Mouse (Mus musculus): ENCODE measurements at regions not wholly inside any gene's neighbourhood (a gene's known extent, or its start where the extent isn't known, plus 50 kb on each side); places are given as distances from the start of the nearest gene placed in this dataset.
A peak's percentile ranks its signal among the peaks of the same experiment; 100 is the strongest.

DNA sequence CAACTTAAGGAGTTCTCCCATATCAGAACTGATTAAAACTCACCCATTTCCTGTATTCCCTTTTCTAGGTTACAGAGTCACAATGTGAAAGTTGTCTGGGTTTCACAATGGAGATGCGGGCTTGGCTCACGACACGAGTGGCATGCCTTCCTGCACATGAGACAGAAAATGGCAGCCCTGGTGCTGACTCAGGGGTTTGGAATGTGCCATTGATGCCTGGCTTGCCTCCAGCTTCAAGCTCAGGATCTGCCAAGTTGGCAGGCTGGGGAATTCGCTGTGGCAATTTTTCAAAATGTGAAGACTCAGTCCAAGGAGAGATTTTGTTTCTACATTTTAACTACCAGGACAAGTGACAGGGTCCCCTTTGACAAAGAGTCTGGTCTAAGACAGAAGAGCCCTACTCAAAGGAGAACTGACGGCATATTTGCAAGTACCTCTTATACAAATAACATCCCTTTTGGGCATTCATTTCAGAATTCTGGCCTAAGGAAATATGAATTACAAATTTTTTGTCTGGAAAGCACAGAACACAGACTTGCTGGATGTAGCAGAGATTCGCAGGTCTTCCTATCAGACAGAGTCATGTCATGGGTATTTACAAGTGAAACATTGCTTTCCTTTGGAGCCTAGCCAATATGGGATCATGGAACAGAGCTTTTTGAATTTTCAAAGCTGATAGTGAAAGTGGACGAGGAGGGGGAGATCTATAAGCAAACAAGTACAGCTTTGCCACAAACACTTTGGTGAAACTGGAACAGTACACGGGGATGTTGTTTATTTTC is 847.4 kb downstream of the Tmem182 start:
- Histone ChIP-seq H3K27me3 (ENCODE audit: control insufficient read depth, insufficient read depth, low read length) (no peaks in the 10 kb centered on the region), H3K4me3 (ENCODE audit: low read depth, low read length) (no peak overlapping the region), H3K9me3 (replicated peaks; ENCODE audit: control insufficient read depth, low read length) (no peaks in the 10 kb centered on the region), H3K4me1 (ENCODE audit: control insufficient read depth, insufficient read depth) (peaks cover 16% of the 10 kb centered on the region), H3K36me3 (replicated peaks; ENCODE audit: control insufficient read depth, insufficient read depth, low read length) (no peaks in the 10 kb centered on the region), H3K27ac (ENCODE audit: low read depth) (peak overlapping the region; percentile 69), H3K4me2 (ENCODE audit: low read depth, low read length) (peak overlapping the region; percentile 20; the same call in 1 of the 2 replicates), H3K9ac (replicated peaks; ENCODE audit: low read depth, low read length) (no peak overlapping the region)
- TF ChIP-seq CTCF (IDR thresholded peaks at IDR 0.05; ENCODE audit: low read depth) (no peak), EP300 (IDR thresholded peaks at IDR 0.05; ENCODE audit: low read depth) (no peak)
- peak; percentile 89 for ATAC-seq (ENCODE audit: insufficient read depth, low read depth)
- DNase-seq (ENCODE audit: low spot score) = peak; percentile 74
- WGBS = 14% methylated on average over 8 of the region's 8 CpGs

DNA sequence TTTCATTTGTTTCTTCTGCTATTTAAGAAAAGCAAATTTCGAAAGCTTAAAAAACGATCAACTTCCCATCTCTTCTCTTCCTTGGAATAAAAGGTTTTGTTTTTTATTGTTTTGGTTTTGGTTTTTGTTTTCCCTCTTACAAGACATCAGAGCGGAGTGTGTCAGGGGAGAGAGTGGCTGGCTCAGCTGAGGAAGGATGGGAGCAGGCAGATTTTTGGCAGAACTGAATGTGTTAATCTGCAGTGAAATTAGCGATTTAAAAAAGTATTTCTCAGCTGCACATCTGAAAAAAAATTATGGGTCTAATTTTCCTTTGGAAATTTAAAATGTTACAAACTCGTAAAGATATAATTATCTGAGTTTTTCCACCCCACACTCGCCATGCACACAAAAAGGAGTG is 868.7 kb downstream of the Tmem182 start:
- no peaks in the 10 kb centered on the region for H3K9me3 ChIP-seq (replicated peaks; ENCODE audit: control insufficient read depth, low read length)

DNA sequence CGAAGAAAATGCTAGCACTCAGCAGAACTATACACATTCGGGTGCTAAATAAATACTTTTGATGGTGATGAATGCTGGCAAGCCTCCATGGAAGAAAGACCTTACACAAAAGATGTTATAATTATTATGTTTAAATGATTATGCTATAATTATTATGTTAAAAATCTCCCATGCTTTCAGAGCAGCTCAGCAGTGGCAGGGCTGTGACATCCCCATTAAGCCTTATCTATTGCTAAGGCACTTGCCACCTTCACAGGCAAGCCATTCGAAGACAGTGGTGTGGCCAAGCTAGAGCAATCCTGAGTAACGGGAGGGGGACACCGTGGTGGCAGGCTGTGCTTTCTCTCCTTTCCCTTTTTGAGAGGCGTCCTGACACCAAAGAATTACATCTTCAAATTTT is 869.9 kb downstream of the Tmem182 start:
- no peak for ATAC-seq (ENCODE audit: insufficient read depth, low read depth)

More for the DNA sequence above, 868.7 kb downstream of the Tmem182 start:
- no peak for DNase-seq (ENCODE audit: low spot score)
- no peak overlapping the region for H3K4me2 ChIP-seq (ENCODE audit: low read depth, low read length)
- no peak overlapping the region for H3K27ac ChIP-seq (ENCODE audit: low read depth)
- 79% methylated on average over 6 of the region's 6 CpGs for WGBS
- no peak for TF ChIP-seq CTCF (IDR thresholded peaks at IDR 0.05; ENCODE audit: low read depth)
- no peak overlapping the region for H3K9ac ChIP-seq (replicated peaks; ENCODE audit: low read depth, low read length)
- H3K36me3 ChIP-seq (replicated peaks; ENCODE audit: control insufficient read depth, insufficient read depth, low read length) = no peaks in the 10 kb centered on the region
- H3K4me1 ChIP-seq (ENCODE audit: control insufficient read depth, insufficient read depth) = no peaks in the 10 kb centered on the region; the same call in 1 of the 2 replicates
- ATAC-seq (ENCODE audit: insufficient read depth, low read depth) = no peak
- no peaks in the 10 kb centered on the region for H3K27me3 ChIP-seq (ENCODE audit: control insufficient read depth, insufficient read depth, low read length)
- no peak overlapping the region for H3K4me3 ChIP-seq (ENCODE audit: low read depth, low read length)

DNA sequence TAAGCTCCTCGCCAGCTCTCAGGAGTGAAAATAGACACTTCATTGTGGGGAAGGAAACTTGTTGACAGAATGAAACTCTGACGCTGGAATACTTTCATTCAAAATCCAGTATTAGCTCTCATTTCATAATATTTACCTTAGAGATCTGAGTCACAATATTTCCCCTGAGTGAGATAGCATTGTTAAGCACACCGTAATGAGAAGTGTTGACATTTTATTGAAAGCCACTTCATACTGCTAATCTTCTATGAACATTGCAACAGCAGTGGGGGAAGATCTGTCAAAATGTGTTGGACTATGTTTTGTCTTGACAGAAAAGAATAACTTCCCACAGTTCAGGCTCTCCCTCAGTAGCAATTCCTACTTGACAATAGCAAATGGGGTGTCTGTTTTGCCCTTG is 900.3 kb downstream of the Tmem182 start:
- TF ChIP-seq CTCF (IDR thresholded peaks at IDR 0.05; ENCODE audit: low read depth) (no peak), EP300 (IDR thresholded peaks at IDR 0.05; ENCODE audit: low read depth) (no peak)
- no peaks in the 10 kb centered on the region for H3K9me3 ChIP-seq (replicated peaks; ENCODE audit: control insufficient read depth, low read length)
- no peak; the same call in 1 of the 2 replicates for ATAC-seq (ENCODE audit: insufficient read depth, low read depth)
- no peak overlapping the region for H3K27ac ChIP-seq (ENCODE audit: low read depth)
- no peak overlapping the region for H3K9ac ChIP-seq (replicated peaks; ENCODE audit: low read depth, low read length)
- WGBS = 17% methylated on average over 3 of the region's 3 CpGs
- no peak overlapping the region for H3K4me2 ChIP-seq (ENCODE audit: low read depth, low read length)
- no peaks in the 10 kb centered on the region for H3K4me1 ChIP-seq (ENCODE audit: control insufficient read depth, insufficient read depth)
- DNase-seq (ENCODE audit: low spot score) = peak; percentile 12
- no peaks in the 10 kb centered on the region for H3K27me3 ChIP-seq (ENCODE audit: control insufficient read depth, insufficient read depth, low read length)
- H3K36me3 ChIP-seq (replicated peaks; ENCODE audit: control insufficient read depth, insufficient read depth, low read length) = no peaks in the 10 kb centered on the region
- H3K4me3 ChIP-seq (ENCODE audit: low read depth, low read length) = no peak overlapping the region

More for the DNA sequence above, 869.9 kb downstream of the Tmem182 start:
- no peaks in the 10 kb centered on the region for H3K9me3 ChIP-seq (replicated peaks; ENCODE audit: control insufficient read depth, low read length)
- no peak for DNase-seq (ENCODE audit: low spot score)
- H3K4me1 ChIP-seq (ENCODE audit: control insufficient read depth, insufficient read depth) = no peaks in the 10 kb centered on the region; the same call in 1 of the 2 replicates
- TF ChIP-seq CTCF (IDR thresholded peaks at IDR 0.05; ENCODE audit: low read depth) (no peak), EP300 (IDR thresholded peaks at IDR 0.05; ENCODE audit: low read depth) (no peak)
- WGBS = 44% methylated on average over 6 of the region's 6 CpGs
- H3K27ac ChIP-seq (ENCODE audit: low read depth) = no peak overlapping the region
- no peak overlapping the region for H3K4me2 ChIP-seq (ENCODE audit: low read depth, low read length)
- no peaks in the 10 kb centered on the region for H3K36me3 ChIP-seq (replicated peaks; ENCODE audit: control insufficient read depth, insufficient read depth, low read length)
- H3K4me3 ChIP-seq (ENCODE audit: low read depth, low read length) = no peak overlapping the region
- H3K27me3 ChIP-seq (ENCODE audit: control insufficient read depth, insufficient read depth, low read length) = no peaks in the 10 kb centered on the region
- no peak overlapping the region for H3K9ac ChIP-seq (replicated peaks; ENCODE audit: low read depth, low read length)

DNA sequence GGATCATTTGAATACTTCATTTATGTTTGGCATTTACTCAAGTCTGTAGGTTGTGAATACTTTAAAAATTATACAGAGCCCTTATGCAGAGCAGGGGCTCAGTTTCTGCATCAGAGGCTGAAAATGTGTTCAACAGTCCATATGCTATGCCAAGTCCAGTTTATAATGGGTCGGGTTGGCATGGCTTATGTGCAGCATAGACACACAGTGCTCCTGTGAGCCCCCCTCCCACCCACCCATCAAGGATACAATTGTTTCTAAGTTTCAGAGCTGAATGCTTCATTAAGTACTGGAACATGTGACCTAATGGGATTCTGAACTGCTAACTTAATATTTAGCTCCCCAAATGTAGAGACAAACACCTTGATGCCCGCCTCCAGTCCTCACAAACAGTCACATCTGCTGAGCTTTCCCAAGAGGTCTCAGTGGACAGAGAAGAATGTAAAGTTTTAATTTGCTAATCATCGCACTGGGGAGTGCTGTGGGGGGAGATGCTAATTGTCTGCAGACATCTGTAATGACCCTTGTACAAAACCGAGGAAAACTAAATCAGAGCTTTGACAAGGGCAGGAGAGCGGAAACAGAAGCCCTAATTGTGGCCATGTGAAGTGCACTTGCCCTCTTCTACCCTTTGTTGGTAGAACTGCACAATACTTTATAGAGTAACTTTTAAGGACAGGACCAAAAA is 937.4 kb downstream of the Tmem182 start:
- 72% methylated on average over 5 of the region's 5 CpGs for WGBS
- H3K27me3 ChIP-seq (ENCODE audit: control insufficient read depth, insufficient read depth, low read length) = no peaks in the 10 kb centered on the region
- no peak overlapping the region for H3K4me3 ChIP-seq (ENCODE audit: low read depth, low read length)
- H3K9ac ChIP-seq (replicated peaks; ENCODE audit: low read depth, low read length) = no peak overlapping the region
- H3K4me2 ChIP-seq (ENCODE audit: low read depth, low read length) = no peak overlapping the region
- no peaks in the 10 kb centered on the region for H3K4me1 ChIP-seq (ENCODE audit: control insufficient read depth, insufficient read depth)
- ATAC-seq (ENCODE audit: insufficient read depth, low read depth) (no peak), DNase-seq (ENCODE audit: low spot score) (no peak)
- no peak overlapping the region for H3K27ac ChIP-seq (ENCODE audit: low read depth)
- no peaks in the 10 kb centered on the region for H3K36me3 ChIP-seq (replicated peaks; ENCODE audit: control insufficient read depth, insufficient read depth, low read length)
- H3K9me3 ChIP-seq (replicated peaks; ENCODE audit: control insufficient read depth, low read length) = no peaks in the 10 kb centered on the region
- TF ChIP-seq CTCF (IDR thresholded peaks at IDR 0.05; ENCODE audit: low read depth) (no peak), EP300 (IDR thresholded peaks at IDR 0.05; ENCODE audit: low read depth) (no peak)

Data from heart, postnatal 0 days (tissue).